Mouse (Mus musculus): ENCODE data around the gene Slc28a2.

DNA sequence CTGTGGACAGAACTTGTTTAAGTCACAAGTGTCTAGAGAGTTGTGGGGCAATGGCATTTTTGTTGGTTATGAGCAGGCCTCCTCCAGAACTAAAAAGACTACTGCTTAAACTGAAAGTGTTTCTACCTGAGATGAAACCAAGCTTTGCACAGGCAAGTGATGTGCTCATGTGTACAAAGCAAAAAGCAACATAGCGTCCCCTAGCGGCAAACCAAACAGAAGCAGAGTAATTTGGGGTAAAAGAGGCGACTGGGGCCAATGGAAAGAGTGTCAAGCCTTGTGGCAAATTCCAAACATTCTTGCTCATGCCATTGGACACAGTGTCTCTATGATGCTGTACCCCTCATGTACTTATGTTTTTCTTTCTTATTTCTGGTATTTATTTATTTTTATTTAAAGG lies 41.2 kb upstream of the Slc28a2 start:
- TF ChIP-seq CTCF (IDR thresholded peaks at IDR 0.05; ENCODE audit: low read depth) (no peak), EP300 (IDR thresholded peaks at IDR 0.05; ENCODE audit: low read depth) (no peak)

Data from heart, postnatal 0 days (tissue).